Mouse (Mus musculus): Measurements from ENCODE around the gene Haus8.
"Not testable (repeated sequence)": the region's sequence is repeated elsewhere in the genome, so short reads cannot be mapped to it uniquely, and the experiment has no call there.

Haus8 gene

DNA sequence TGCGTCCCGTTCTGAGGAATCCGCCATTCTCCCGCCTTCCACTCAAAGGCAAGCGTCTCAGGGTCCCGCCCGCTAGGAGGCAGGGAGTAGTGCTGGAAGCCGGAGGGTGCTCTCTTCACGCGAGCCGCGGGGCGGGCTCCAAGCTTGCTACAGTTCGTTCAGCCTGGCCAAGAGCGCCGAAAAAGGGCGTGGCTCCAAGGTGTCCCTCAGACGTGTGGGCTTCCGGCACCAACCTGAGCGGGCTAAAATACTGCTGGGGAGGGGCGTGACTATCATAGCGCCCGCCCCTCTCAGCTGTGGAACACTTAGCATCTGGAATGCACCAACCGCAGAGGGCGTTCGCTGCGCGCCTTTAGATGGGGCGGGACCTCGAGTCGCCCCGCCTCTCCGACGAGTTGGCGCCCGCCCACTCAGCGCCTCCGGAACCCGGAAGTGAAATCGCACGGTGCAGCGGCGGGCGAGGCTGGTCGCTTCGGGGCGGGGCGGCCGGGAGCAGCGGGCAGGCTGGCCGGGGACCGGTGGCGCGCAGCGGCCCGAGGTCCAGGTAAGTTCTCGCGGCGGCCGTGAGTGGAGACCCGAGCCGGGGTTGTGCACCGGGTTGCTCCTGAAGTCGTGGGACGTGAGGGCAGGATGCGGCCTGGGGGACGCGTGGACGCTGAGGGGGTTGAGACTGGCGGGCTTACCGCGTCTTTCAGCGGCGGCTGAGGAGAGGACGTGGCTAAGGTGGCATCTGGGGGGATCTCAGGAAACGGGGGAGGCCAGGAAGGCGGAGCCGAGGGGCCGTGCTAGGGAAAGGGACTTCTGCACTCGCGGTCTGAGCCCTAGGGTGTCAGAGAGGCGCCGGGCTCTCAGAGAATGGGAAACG, at the start of gene Haus8, which contains the start of gene Myo9b:
TSS of gene Haus8 (minus strand) at position 649 of the 865 bp plus-strand sequence.
TSS of gene Myo9b (plus strand) at position 429 of the 865 bp plus-strand sequence.
- peak; percentile 96 to 97 for DNase-seq

DNA sequence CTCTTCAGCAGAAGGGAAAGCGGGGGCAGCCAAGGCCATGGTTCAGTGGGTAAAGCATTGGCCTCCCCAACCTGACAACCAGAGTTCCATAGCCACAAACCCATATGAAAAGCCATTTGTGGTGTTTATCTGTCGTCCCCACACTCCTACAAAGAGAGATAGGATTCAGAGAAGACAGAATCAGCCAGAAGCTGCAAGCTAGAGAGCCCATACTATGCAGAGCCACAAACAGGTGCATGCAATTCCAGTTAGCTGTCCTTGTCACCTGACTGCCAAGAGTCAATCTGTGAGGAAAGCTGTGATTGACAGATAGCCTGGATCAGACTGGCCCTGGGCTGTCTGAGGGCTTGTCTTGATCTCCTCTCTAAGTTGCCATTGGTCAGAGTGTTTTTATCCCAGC, 47.0 kb upstream of the Haus8 start:
- not testable (repeated sequence) for DNase-seq

DNA sequence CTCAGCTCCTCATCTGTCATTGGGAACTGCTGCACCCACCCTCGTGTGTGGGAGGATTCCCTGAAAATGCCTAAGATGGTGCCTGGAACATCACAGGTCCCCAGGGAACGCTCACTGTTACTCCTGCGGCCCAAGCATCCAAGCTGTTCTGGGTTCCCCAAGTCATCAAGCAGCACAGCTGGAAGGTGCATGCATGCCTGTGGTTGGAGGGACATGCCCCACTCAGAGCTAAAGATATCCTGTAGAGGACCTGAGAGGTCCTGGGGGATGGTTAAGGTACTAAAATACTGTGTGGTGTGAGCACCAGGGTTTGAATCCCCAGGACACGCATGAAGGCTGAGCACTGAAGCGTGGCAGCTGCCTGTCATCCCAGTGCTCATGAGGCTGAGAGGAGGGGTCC, 45.9 kb upstream of the Haus8 start:
- DNase-seq = not testable (repeated sequence)

DNA sequence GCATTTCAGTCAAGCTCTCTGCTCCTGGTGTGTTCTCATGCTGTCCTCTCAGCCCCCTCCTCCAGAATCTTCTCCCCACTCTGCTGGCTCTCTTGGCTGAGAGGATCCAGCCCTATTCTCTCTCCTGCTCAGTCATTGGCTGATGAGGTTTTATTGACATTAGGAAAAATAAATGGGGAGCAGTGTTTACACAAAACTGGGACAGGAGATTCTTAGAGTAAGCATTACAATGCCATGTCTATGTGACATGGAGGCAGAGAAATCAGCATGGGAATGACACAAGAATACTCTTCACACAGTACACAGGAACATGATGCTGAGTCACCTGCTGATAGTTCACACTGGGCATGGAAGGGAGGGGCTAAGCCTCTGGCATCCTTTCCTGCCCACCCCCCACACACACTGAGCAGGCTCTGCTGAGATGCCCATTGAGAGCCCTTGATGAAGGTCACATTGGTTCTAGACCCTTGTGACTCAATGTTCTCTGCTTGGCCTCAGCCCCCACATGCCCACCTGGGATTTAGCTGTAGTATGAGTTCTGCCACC, 43.8 kb upstream of the Haus8 start:
- peak in 1 of 2 experiments; percentile 15 for DNase-seq

DNA sequence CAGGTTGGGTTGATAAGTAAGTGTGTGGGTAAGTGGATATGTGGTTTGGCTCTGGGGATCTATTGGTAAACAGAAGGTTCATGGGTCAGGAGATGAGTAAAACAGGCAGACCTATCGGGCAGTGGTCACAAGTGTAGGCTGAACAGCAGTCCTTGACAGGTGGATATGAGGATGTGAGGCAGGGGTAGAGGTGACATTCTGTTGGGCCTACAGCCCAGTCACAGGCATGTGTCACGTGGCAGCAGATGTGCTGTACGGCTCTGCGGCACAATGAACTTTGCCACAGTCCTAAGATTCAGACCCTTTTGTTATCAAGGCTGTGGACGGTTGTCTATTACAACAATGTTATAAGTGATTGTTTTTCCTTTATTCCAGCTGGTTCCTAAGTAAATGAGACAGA, 43.2 kb upstream of the Haus8 start:
- no peak for DNase-seq

DNA sequence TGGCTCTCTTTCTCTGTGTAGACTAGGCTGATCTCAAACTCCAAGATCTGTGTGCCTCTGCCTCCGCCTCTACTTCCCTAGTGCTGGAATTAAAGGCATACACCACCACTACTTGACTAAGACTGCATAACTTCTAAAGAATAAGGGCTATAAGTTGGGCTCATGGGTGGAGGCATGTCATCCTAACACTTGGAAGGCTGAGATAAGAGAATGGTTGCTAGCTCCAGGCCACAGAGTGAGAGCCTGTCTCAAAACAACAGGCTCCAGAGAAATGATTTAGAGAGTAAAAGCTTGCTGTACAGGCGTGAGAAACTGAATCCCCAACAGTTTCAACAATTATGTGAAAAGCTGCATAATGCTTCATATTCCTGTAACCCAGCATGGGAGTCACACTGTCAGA, 41.2 kb upstream of the Haus8 start:
- DNase-seq = no peak

DNA sequence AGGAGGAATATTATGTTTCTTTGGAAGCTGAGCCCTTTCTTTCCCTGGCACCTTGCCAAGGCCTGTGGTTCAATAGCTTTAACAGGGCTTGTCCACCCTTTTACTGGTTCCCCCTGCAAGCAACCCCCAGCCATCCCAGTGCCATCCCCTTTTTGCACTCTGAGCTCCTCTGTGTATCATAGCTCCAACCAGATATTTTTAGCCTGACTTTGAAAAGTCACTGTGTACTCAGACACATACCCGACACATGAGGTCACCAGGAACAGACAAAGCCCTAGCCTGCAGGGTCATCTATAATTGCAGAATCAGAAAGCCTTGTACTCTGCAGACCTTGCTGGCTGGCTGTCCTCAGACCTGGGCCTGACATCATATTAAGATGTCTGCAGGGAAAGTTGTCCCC, 40.0 kb upstream of the Haus8 start:
- DNase-seq = peak; percentile 47 to 63

DNA sequence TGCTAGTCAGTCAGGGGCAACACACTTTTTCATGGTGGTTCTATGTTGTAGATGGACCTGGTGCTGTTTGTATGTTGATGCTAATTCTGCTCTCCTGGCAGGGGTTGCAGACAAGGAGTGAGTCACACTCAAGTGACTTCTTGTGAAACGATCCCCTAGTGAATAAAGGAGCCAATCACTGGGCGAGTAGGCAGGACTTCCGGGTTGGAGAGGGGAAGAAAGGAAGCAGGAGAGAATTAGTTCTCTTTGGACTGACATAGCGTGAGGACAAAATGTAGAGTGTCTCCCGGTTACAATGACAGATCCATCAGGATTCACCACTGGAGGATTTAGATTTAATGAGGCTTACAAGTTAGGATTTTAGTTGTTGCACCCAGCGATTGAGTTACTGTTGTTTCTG, 37.7 kb upstream of the Haus8 start:
- DNase-seq = no peak

DNA sequence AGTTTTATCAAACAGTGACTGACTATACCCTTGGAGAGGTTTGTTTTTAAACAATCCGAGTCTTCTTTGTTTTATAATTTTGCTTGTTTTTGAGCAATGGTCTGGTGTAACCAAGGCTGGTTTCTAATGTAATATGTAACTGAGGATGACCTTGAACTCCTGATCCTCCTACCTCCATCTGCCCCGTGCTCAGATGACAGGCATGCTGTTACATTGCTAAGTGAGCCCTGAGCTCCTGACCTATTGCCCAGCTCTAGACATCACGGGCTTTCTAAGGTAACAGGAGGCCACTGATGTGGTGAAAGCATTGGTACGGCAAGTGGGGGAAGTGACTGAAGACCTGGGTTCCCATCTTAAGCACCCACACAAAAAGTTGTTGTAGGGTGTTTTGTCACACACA, 35.2 kb upstream of the Haus8 start:
- no peak for DNase-seq

DNA sequence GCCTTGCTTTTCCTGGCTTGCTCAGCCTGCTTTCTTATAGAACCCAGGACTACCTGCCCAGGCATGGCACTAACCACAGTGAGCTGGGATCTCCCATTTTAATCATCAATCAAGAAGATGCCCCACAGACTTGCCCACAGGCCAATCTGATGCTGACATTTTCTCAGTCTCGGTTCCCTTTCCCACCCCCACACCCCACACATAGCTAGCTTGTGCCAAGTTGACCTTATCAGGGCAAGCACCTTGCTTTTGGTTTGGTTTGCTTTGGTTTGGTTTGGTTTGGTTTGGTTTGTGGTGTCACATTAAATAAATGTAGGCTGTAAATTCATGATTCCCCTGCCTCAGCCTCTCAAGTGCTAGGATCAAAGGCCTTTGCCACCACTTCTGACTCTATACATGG, 34.6 kb upstream of the Haus8 start:
- DNase-seq = no peak

DNA sequence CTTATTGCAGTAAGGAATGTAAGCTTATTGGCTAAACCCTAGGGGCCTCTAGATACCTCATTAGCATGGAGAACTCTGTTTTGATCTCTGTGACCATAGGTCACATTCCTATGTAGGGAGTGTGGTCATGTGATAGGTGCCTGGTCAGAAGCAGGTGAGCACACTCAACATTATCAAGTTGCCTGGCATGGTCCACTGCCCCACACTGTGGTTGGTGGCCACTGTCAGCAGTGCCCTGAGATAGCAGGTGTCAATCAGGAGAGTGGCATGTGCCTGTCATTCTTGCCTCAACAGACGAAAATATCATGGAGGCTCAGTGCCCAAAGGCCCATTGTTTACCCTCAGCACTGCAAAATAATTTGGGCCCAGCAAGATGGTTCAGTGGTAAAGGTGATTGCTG, 33.3 kb upstream of the Haus8 start:
- DNase-seq = no peak

DNA sequence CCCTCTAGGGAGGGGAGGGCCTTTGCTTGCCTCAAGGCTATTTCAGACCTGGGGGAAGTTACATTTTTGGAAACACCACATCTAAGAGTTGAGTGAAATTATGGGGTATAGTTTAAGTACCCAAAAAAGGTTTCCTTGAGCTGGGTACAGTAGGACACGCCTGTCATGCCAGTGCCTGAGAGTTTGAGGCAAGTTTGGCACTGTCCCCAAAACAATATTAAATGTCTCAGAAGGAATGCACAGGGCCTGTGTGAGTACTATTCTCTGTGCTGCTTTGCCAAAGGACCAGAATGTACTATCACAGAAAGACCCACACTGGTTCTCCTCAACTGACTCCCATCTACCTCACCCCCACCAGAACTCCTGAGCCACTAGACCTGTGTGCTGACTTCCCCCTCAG, 30.9 kb upstream of the Haus8 start:
- DNase-seq = no peak

DNA sequence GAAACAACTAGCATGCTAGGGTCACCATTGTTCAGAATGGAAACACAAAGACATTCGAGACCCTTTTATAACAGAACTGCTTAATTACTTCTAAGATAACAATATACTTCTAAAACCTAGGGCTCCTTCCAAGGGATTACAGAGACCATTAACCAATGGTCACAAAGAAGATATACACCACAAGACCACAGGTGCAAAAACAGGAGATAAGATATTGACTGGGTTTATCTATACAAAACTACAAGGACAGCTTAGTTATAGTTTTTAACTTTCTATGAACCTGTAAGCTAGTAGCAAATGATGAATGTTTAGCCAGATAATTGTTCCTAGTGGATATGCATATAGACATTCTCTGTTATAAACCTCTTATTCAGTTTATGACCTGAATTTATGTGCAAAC, 30.1 kb upstream of the Haus8 start:
- DNase-seq = no peak

DNA sequence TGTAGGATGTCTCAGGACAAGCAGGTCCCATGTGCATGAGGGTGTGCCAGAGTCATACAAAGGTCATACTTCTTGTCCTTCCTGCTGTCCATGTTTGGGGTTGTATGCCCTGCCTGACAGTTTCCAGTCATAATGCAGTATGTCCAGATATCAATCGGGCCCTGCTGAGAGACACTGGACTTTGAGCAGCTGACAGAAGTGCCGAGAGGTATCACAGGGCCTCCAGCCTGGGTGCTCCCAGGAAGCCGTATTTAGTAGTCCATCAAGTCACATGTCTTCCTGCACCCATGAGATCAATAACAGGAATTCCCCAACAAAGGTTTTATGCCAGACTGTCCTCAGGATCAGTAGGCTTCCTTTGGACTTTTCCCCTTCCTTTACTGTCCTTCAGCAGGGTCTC, 27.0 kb upstream of the Haus8 start:
- no peak for DNase-seq

DNA sequence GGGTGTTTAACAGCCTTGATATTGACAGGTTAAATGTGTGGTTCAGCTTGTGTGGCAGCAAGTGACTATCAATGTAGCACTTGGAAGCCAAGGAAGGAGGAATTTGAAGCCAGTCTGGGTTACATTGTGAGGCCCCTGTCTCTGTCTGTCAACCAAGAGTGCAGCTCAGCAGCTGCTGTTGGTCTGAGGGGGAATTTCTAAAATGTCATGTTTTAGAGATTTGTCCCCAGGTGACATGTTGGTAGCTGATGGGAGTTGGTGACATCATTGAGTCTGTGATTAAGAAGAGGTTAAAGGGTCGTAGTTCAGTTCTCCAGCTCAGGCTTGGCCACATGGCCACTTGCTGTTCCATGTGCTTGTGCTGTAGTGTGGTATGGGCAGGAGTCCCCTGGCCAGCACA, 24.7 kb upstream of the Haus8 start:
- DNase-seq = no peak

DNA sequence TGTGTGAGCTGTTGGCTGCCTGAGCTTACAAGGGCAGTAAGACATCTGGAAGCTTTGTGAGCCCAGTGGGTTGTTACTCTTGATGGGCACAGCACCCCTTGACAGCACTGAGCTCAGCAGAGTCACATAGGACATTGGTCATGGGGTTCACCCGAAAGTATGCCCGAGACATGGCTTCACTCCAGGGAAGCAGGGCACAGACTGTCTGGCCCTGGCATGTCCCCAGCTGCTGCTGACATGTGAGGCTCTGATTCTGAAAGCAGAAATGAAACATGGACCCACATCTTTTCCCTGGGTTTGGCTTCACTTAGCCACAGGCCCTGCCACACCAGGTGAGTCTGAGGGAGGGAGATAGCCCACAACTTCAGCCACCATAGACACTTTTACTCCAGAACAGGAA, 24.1 kb upstream of the Haus8 start:
- DNase-seq = no peak

DNA sequence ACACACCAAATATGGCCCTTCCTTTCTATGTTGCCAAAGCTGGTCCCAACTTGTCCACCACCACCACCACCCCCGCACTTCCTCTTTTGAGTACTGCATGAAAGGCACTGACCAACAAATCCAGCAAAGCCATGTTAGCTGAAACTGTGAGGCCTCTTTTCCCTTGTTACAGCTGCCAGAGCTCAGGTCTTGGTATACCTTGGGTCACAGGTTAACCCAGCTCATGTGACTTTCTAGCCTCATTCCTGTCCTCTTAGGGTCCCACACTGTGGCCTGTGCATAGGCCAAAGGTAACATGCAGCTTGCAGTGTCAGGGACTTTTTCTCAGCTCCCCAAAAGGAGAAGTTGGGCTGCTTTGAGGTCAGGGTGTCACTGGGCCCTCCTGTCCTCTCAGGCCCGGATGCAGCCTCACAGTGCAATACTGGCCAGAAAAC, 23.5 kb upstream of the Haus8 start:
- no peak for DNase-seq

DNA sequence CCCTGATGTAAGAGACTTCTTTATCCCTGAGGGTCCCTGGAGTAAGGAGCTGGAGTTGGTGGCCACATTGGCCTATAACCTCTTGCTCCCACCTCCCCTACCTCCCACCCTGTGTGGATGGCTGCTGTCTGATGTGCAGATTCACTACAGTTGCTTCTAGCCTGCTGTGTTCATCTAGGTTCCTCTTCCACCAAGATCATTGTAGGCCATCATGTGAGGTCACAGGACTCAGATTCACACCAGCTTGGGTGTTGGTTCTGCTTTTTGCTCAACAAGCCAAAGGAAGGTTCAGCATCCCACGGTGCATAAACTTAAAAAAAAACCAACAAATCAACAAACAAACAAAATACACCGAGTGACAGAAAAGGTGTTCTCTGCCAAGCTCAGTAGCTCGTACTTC, 21.2 kb upstream of the Haus8 start:
- not testable (repeated sequence) for DNase-seq

DNA sequence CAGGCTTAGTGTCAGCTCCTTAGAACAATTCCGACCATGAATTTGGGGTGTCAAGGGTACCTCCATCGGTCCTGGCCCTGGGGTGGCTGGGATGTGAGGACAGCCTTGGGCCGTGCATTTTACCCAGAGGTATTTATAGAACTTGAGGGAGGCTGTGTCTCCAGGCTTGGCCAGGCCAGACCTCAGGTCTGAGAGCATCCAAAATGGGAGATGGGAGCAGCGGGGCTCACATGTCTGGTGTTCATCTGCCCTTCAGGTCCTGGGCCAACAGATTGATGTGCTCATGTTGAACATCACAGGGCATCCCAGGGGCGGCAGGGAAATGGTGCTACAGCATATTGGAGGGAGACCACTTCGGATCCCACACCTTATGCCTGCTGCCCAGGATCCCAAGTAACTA, 18.6 kb upstream of the Haus8 start:
- no peak for DNase-seq

DNA sequence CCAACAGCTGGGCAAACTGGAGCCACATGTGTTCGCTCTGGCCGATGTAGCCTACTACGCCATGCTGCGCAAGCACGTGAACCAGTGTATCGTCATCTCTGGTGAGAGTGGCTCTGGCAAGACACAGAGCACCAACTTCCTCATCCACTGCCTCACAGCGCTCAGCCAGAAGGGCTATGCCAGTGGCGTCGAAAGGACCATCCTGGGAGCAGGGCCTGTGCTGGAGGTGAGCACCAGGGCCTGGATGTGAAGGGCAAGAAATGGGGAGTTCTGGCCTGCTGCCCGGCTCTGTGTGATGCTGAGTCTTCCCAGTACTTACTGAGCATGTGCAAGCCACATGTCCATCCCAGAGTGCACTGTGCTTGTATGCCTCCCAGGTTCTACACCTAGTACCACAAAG, 18.2 kb upstream of the Haus8 start:
- DNase-seq = no peak

DNA sequence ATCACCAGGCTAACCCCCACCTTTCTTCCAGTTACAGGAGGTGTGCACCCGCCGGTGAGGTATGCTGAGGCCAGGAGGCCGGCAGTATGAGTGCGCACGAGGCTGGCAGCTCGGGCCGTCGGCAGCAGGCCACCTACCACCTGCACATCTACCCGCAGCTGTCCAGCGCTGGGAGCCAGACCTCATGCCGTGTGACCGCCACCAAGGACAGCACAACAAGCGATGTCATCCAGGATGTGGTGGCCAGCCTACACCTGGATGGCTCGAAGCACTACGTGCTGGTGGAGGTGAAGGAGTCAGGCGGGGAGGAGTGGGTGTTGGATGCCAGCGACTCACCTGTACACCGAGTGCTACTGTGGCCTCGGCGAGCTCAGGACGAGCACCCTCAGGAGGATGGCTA, 17.5 kb upstream of the Haus8 start:
- DNase-seq = no peak

DNA sequence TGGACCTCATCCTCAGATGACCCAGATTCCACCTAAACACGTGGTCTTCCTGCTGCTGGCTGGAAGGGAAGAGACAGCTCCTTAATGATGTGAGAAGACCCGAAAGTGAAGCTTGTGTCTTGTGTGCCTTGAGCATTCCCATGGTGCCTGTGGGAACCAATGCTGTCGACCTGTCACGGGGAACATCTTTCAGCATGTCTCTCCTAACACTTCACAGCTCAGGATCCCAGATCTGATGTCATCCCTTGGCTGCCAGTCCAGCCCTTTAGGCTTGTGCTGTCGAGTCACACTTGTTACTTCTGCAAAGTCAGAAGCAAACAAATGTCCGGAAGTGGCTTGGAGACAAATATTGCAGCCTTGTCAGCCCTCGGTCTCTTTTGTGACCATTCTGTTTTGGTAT, 16.4 kb upstream of the Haus8 start:
- no peak for DNase-seq

DNA sequence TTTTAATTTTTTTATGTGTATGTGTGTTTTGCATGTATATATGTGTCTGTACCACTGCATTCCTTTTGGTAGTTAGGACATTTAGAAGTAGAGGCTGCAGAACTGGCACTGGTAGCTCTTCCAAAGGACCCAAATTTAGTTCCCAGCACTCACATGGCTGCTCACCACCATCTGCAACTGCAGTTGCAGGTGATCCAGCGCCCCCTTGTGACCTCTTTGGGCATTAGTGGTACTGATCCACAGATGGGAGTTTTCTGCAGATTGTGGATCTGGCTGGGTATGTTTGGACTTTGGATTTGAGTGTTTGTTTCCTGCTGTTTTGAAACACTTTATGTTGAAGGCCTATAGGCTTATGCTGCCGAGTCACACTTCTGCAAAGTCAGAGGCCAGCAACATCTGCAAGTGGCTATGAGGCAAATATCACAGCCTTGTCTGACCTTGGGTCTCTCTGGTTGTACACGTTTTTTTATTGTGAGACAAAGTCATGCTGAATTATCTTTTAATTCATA, 15.8 kb upstream of the Haus8 start:
- DNase-seq = peak in 1 of 2 experiments; percentile 27

DNA sequence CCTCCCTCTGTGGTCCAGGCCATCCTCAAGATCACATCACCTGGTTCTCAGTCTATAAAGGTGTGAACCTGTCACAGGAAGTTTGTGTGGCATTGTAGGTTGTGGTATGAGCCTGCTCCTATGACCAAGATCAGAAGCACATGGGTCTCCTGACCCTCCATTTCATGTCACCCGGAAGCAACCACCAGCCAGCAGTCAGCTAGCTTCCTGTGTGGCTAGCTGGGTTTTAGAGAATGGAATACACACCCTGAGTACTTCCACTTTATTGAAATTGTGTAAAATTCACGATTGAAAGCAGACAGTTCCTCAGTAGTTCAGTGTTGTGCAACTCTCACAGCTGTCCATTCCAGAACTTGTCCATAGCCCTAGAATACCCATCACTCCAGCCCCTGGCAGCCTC, 13.5 kb upstream of the Haus8 start:
- not testable (repeated sequence) for DNase-seq
